In genomic region chr10:28078270-28078669, GRCm38 (mm10) we compare ENCODE assay signal across 16 mouse cellular contexts. TPM values are rescaled to one million over a fixed set of nuclear protein-coding genes. Genes with fewer than 3 reads are reported as not detected.
DNase-seq lines count a peak whose midpoint lies in the region; ATAC-seq lines count a peak whose summit lies in the region.
"Had no signal": no experiment of that assay in that cellular context is flagged by ENCODE, and none has a peak within 500 bp of the region (broad histone marks: within the 10 kb centered on the region; RNA-seq: fewer than 3 reads in every experiment).

No protein-coding gene starts in this region.

- H3K4me2 ChIP-seq in hindbrain, embryonic 13.5 days, result peak overlapping the region; percentile 20
- 0 out of 2 replicates have a peak overlapping the region, but pooled peaks have one; percentile 10 for H3K4me2 ChIP-seq in midbrain, embryonic 13.5 days (replicated peaks)
- H3K4me2 ChIP-seq in intestine, embryonic 16.5 days (ENCODE audit: low read depth, low read length), result no peak overlapping the region
- H3K4me2 ChIP-seq: embryonic facial prominence, embryonic 12.5 days; limb, embryonic 12.5 days; lung, embryonic 15.5 days had no signal

- H3K27me3 ChIP-seq in hindbrain, embryonic 13.5 days, result no peaks in the 10 kb centered on the region
- H3K27me3 ChIP-seq in hindbrain, embryonic 10.5 days (ENCODE audit: insufficient read depth, poor library complexity, severe bottlenecking), result no peaks in the 10 kb centered on the region
- no peaks in the 10 kb centered on the region for H3K27me3 ChIP-seq in midbrain, embryonic 13.5 days
- no peaks in the 10 kb centered on the region for H3K27me3 ChIP-seq in midbrain, embryonic 10.5 days (ENCODE audit: low read depth, poor library complexity, severe bottlenecking)
- H3K27me3 ChIP-seq in intestine, embryonic 16.5 days (replicated peaks; ENCODE audit: control insufficient read depth, insufficient read depth, low read length), result no peaks in the 10 kb centered on the region
- H3K27me3 ChIP-seq: embryonic facial prominence, embryonic 12.5 days; limb, embryonic 12.5 days; lung, embryonic 15.5 days had no signal

- H3K4me1 ChIP-seq in hindbrain, embryonic 13.5 days (replicated peaks), result peaks cover 26% of the 10 kb centered on the region; the same call in 1 of the 2 replicates
- peaks cover 17% of the 10 kb centered on the region for H3K4me1 ChIP-seq in hindbrain, embryonic 10.5 days (replicated peaks)
- peaks cover 21% of the 10 kb centered on the region for H3K4me1 ChIP-seq in midbrain, embryonic 13.5 days (replicated peaks)
- H3K4me1 ChIP-seq in midbrain, embryonic 10.5 days, result peaks cover 37% of the 10 kb centered on the region
- H3K4me1 ChIP-seq in intestine, embryonic 16.5 days (ENCODE audit: control insufficient read depth, insufficient read depth, low read length), result peaks cover 4% of the 10 kb centered on the region; the same call in 1 of the 2 replicates
- H3K4me1 ChIP-seq: embryonic facial prominence, embryonic 12.5 days had no signal

- H3K9ac ChIP-seq in hindbrain, embryonic 13.5 days, result no peak overlapping the region
- no peak overlapping the region for H3K9ac ChIP-seq in midbrain, embryonic 13.5 days (replicated peaks)
- H3K9ac ChIP-seq in intestine, embryonic 16.5 days (ENCODE audit: low read depth, low read length), result no peak overlapping the region
- H3K9ac ChIP-seq: embryonic facial prominence, embryonic 12.5 days; limb, embryonic 12.5 days; lung, embryonic 15.5 days had no signal

- DNase-seq in cerebellum, postnatal 10 days, result peak; percentile 14 to 36
- DNase-seq in cerebellum, postnatal 25 days, result no peak
- DNase-seq in hindbrain, embryonic 10.5 days (ENCODE audit: low spot score), result no peak
- no peak for DNase-seq in midbrain, embryonic 10.5 days (ENCODE audit: low spot score)
- DNase-seq in retina, embryonic 14.5 days (ENCODE audit: low spot score), result peak; percentile 31
- DNase-seq: cerebellum, adult 2 months; gastrocnemius, postnatal 10 days; heart, postnatal 36 days; right cerebral cortex, postnatal 25 days had no signal

- no peak for ATAC-seq in hindbrain, embryonic 13.5 days (ENCODE audit: low FRiP score)
- ATAC-seq in midbrain, embryonic 13.5 days, result no peak
- ATAC-seq in intestine, embryonic 16.5 days, result no peak

- WGBS in hindbrain, embryonic 13.5 days, result 89% methylated on average over 1 of the region's 1 CpGs
- whole genome bisulfite sequencing in hindbrain, embryonic 10.5 days, result 85% methylated on average over 1 of the region's 1 CpGs
- 90% methylated on average over 1 of the region's 1 CpGs for WGBS in midbrain, embryonic 13.5 days
- 88% methylated on average over 1 of the region's 1 CpGs for WGBS in midbrain, embryonic 10.5 days
- 86% methylated on average over 1 of the region's 1 CpGs for WGBS in intestine, embryonic 16.5 days

- H3K36me3 ChIP-seq in hindbrain, embryonic 13.5 days, result no peaks in the 10 kb centered on the region
- no peaks in the 10 kb centered on the region for H3K36me3 ChIP-seq in hindbrain, embryonic 10.5 days
- no peaks in the 10 kb centered on the region for H3K36me3 ChIP-seq in midbrain, embryonic 13.5 days
- H3K36me3 ChIP-seq in midbrain, embryonic 10.5 days, result no peaks in the 10 kb centered on the region
- H3K36me3 ChIP-seq in intestine, embryonic 16.5 days (ENCODE audit: control insufficient read depth, insufficient read depth, low read length), result no peaks in the 10 kb centered on the region
- H3K36me3 ChIP-seq: embryonic facial prominence, embryonic 12.5 days; forebrain, embryonic 10.5 days; limb, embryonic 12.5 days; lung, embryonic 15.5 days had no signal

- no peak overlapping the region for H3K27ac ChIP-seq in hindbrain, embryonic 13.5 days
- no peak overlapping the region for H3K27ac ChIP-seq in hindbrain, embryonic 10.5 days
- no peak overlapping the region for H3K27ac ChIP-seq in midbrain, embryonic 13.5 days
- no peak overlapping the region for H3K27ac ChIP-seq in midbrain, embryonic 10.5 days (replicated peaks)
- H3K27ac ChIP-seq in intestine, embryonic 16.5 days (ENCODE audit: low read length), result no peak overlapping the region
- H3K27ac ChIP-seq: embryonic facial prominence, embryonic 12.5 days; forebrain, embryonic 10.5 days; limb, embryonic 12.5 days; lung, embryonic 15.5 days had no signal

- H3K4me3 ChIP-seq in hindbrain, embryonic 13.5 days, result 0 out of 2 replicates have a peak overlapping the region, but pooled peaks have one; percentile 7
- H3K4me3 ChIP-seq in hindbrain, embryonic 10.5 days, result no peak overlapping the region
- H3K4me3 ChIP-seq in midbrain, embryonic 13.5 days (replicated peaks), result no peak overlapping the region
- no peak overlapping the region for H3K4me3 ChIP-seq in midbrain, embryonic 10.5 days
- no peak overlapping the region for H3K4me3 ChIP-seq in intestine, embryonic 16.5 days (ENCODE audit: low read length)
- H3K4me3 ChIP-seq: embryonic facial prominence, embryonic 12.5 days; forebrain, embryonic 10.5 days; limb, embryonic 12.5 days; lung, embryonic 15.5 days had no signal

- no peaks in the 10 kb centered on the region for H3K9me3 ChIP-seq in hindbrain, embryonic 13.5 days
- H3K9me3 ChIP-seq in hindbrain, embryonic 10.5 days, result no peaks in the 10 kb centered on the region
- no peaks in the 10 kb centered on the region for H3K9me3 ChIP-seq in midbrain, embryonic 13.5 days
- no peaks in the 10 kb centered on the region for H3K9me3 ChIP-seq in midbrain, embryonic 10.5 days (replicated peaks)
- no peaks in the 10 kb centered on the region for H3K9me3 ChIP-seq in intestine, embryonic 16.5 days (ENCODE audit: control insufficient read depth, low read length)
- H3K9me3 ChIP-seq: embryonic facial prominence, embryonic 12.5 days; forebrain, embryonic 10.5 days; limb, embryonic 12.5 days; lung, embryonic 15.5 days had no signal

RNA-seq across cellular contexts. Expression of gene Ptprk, which starts 3.6 kb away (rescaled TPM):
- polyA plus RNA-seq in hindbrain, embryonic 13.5 days (2015; fragmentation: Nextera tagmentation; extraction: Ambion mirVana), result 31.3 and 31.5 TPM in 2 replicates
- 22.1 and 34.2 TPM in 2 replicates for polyA plus RNA-seq in hindbrain, embryonic 10.5 days (2016; fragmentation: Nextera tagmentation; extraction: Ambion mirVana)
- polyA plus RNA-seq in midbrain, embryonic 13.5 days (2015; fragmentation: Nextera tagmentation; extraction: Ambion mirVana), result 19.3 and 22.3 TPM in 2 replicates
- 29.3 and 29.6 TPM in 2 replicates for polyA plus RNA-seq in midbrain, embryonic 10.5 days (2016; fragmentation: Nextera tagmentation; extraction: Ambion mirVana)
- polyA plus RNA-seq in intestine, embryonic 16.5 days (2015; fragmentation: Nextera tagmentation; extraction: Ambion mirVana), result 34.6 and 36.7 TPM in 2 replicates

Comparison
In these comparisons a context has a peak if more than half of its experiments do, and no peak if none do; other contexts are left out.
1. DNase-seq: peak in cerebellum, postnatal 10 days (2 of 2) and retina, embryonic 14.5 days (single experiment); none in cerebellum, postnatal 25 days (0 of 2), hindbrain, embryonic 10.5 days (single experiment) and midbrain, embryonic 10.5 days (single experiment).